Mouse (Mus musculus) CH12.LX (cell line): Measurements from ENCODE around the gene Ano10.

Experiments used
- ELF1 ChIP-seq: IDR thresholded peaks from 2 replicates; pipeline ENCODE4 v1.6.1; 2014; ENCODE audit warnings: low read depth, mild to moderate bottlenecking, inconsistent platforms, low read length, improper control_type of control experiment
- POLR2AphosphoS2 ChIP-seq: IDR thresholded peaks from 2 replicates; pipeline ENCODE4 v1.6.1; 2011; ENCODE audit warnings: low read depth, low read length, improper control_type of control experiment

GRCm38 (mm10) chr9:122208311-122208710, 85.9 kb downstream of the Ano10 start:
- TF ChIP-seq ELF1, result no peak
- no peak for TF ChIP-seq POLR2AphosphoS2
